Mouse (Mus musculus): ENCODE measurements around the gene AI467606. TPM values are rescaled to one million over a fixed set of nuclear protein-coding genes. Genes with fewer than 3 reads are reported as not detected.

AI467606 gene
- polyA plus RNA-seq, 1 experiment from 2014 or later: 1.2 TPM

DNA sequence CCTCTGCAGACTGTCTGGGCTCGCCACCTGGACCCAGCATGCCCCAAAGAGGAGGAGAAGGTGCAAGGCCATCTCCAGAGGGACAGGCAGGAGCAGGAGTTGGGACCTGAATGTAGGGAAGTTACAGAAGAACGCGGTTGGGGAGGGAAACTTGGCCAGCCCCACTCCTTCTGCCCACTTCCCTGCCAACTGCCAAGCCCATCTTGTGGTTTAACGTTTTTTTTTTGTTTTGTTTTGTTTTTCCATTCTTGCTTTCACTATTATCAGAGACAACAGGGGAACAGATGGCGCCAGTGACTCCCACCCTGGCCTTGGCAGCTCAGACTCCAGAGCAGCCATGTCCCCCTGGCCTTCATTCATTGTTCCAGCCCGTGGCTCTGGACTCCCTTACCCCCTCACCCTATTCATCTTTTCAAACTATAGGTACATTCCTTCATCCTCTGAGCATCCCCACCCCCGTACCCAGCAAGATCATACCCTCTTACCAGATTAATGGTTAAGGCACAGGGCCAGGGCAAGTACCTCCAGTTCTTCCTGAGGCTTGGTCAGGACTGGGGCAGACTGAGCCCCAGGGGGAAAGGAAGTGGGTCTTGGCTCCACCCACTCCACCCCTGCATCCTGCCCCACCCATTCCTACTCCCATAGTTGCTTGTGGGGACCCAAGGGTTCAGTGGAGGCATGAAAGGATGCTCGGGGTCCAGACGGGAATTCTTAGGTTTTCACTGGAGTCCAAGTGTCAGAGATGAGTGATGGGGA is 46.3 kb downstream of the AI467606 start, which contains the start of gene Spn:
Spn (minus strand) TSS at position 562 of the 756 bp plus-strand sequence.
- Histone ChIP-seq H3K4me2 (replicated peaks) (no peak within 1 kb of the TSS), H3K27me3 (no peaks in the 10 kb centered on the region), H3K4me3 (no peak within 1 kb of the TSS), H3K9me3 (replicated peaks) (no peaks in the 10 kb centered on the region), H3K9ac (no peak within 1 kb of the TSS), H3K4me1 (peaks cover 7% of the 10 kb centered on the region; the same call in 1 of the 2 replicates), H3K36me3 (no peaks in the 10 kb centered on the region), H3K27ac (no peak within 1 kb of the TSS)
- 66% methylated on average over 9 of the region's 9 CpGs for WGBS
- ATAC-seq (ENCODE audit: low FRiP score): no peak

DNA sequence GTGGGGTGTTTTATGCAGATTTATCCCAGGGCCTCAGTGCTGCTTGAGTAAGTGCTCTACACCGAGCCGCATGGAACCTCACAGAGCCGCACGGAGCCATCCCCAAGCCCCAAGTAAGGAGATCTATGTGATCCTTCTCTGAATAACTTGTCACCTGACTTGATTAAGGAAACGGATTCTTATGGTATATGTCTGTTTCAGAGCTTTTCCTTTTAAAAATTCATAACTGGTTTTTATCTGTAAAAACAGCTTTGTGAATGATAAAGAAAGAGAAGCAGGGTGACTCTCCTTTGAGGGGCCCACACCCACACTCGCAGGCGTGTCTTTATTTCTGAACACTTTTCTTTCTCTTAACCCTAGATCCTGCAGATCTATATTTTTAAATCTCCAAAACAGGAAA is 47.9 kb downstream of the AI467606 start:
- Histone ChIP-seq H3K4me2 (replicated peaks) (no peak overlapping the region), H3K36me3 (no peaks in the 10 kb centered on the region), H3K9ac (no peak overlapping the region), H3K4me3 (no peak overlapping the region), H3K27ac (no peak overlapping the region), H3K4me1 (peaks cover 4% of the 10 kb centered on the region; the same call in 1 of the 2 replicates), H3K9me3 (replicated peaks) (no peaks in the 10 kb centered on the region), H3K27me3 (no peaks in the 10 kb centered on the region)
- 91% methylated on average over 7 of the region's 7 CpGs for WGBS
- no peak for ATAC-seq (ENCODE audit: low FRiP score)

GRCm38 (mm10) chr7:127139562-127139961 is 48.4 kb downstream of the AI467606 start:
- WGBS: 57% methylated on average over 5 of the region's 5 CpGs
- Histone ChIP-seq H3K9me3 (replicated peaks) (no peaks in the 10 kb centered on the region), H3K27me3 (no peaks in the 10 kb centered on the region), H3K27ac (no peak overlapping the region), H3K4me2 (replicated peaks) (no peak overlapping the region), H3K4me3 (no peak overlapping the region), H3K36me3 (no peaks in the 10 kb centered on the region), H3K4me1 (peaks cover 4% of the 10 kb centered on the region; the same call in 1 of the 2 replicates), H3K9ac (no peak overlapping the region)
- ATAC-seq (ENCODE audit: low FRiP score): no peak

GRCm38 (mm10) chr7:127140623-127141404 is 49.7 kb downstream of the AI467606 start:
- Histone ChIP-seq H3K27ac (no peak overlapping the region), H3K4me2 (replicated peaks) (no peak overlapping the region), H3K4me1 (peaks cover 6% of the 10 kb centered on the region; the same call in 1 of the 2 replicates), H3K9ac (no peak overlapping the region), H3K4me3 (no peak overlapping the region), H3K9me3 (replicated peaks) (no peaks in the 10 kb centered on the region), H3K27me3 (no peaks in the 10 kb centered on the region), H3K36me3 (no peaks in the 10 kb centered on the region)
- no peak for ATAC-seq (ENCODE audit: low FRiP score)
- 70% methylated on average over 7 of the region's 7 CpGs for WGBS

DNA sequence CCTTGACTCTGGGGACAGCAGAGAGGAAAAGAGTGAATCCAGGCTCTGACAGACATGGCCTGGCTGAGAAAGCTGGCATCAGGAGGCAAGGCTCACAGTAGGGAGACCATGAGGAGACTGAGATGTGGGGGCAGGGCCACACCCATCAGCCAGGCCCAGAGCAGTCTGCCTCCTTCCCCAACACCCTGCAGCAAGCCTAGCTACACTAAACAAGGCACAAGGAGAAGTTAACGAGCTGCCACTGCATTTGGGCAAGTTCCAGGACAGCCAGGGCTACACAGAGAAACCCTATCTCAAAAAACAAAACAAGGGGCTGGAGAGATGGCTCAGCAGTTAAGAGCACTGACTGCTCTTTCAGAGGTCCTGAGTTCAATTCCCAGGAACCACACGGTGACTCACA is 51.1 kb downstream of the AI467606 start:
- Histone ChIP-seq H3K4me3 (no peak overlapping the region), H3K4me1 (peaks cover 6% of the 10 kb centered on the region; the same call in 1 of the 2 replicates), H3K27me3 (no peaks in the 10 kb centered on the region), H3K4me2 (replicated peaks) (no peak overlapping the region), H3K9ac (no peak overlapping the region), H3K36me3 (no peaks in the 10 kb centered on the region), H3K9me3 (replicated peaks) (no peaks in the 10 kb centered on the region), H3K27ac (no peak overlapping the region)
- ATAC-seq (ENCODE audit: low FRiP score): no peak
- 59% methylated on average over 2 of the region's 2 CpGs for WGBS

GRCm38 (mm10) chr7:127142666-127143065 is 51.5 kb downstream of the AI467606 start:
- WGBS: 90% methylated on average over 4 of the region's 4 CpGs
- H3K4me2 ChIP-seq (replicated peaks): no peak overlapping the region
- H3K4me1 ChIP-seq: peaks cover 3% of the 10 kb centered on the region; the same call in 1 of the 2 replicates
- H3K4me3 ChIP-seq: no peak overlapping the region
- H3K9me3 ChIP-seq (replicated peaks): no peaks in the 10 kb centered on the region
- no peak overlapping the region for H3K27ac ChIP-seq
- H3K27me3 ChIP-seq: no peaks in the 10 kb centered on the region
- H3K9ac ChIP-seq: no peak overlapping the region
- no peak for ATAC-seq (ENCODE audit: low FRiP score)
- H3K36me3 ChIP-seq: no peaks in the 10 kb centered on the region

Small RNAs within 50 kb of the gene (microRNA-seq; reads per million reads assigned to microRNA genes)
- gene Gm44343: not detected

Other genes starting within 250 kb of the AI467606 start
- 4.3 and 4.4 TPM in 2 replicates for gene Doc2a, start 243.9 kb upstream of the AI467606 start, polyA plus RNA-seq (2016; fragmentation: Nextera tagmentation; extraction: Ambion mirVana)
- 30.5 and 35.4 TPM in 2 replicates for gene Hirip3, start 229.4 kb upstream of the AI467606 start, polyA plus RNA-seq (2016; fragmentation: Nextera tagmentation; extraction: Ambion mirVana)
- 89.0 and 92.6 TPM in 2 replicates for gene Ino80e, start 229.0 kb upstream of the AI467606 start, polyA plus RNA-seq (2016; fragmentation: Nextera tagmentation; extraction: Ambion mirVana)
- gene Taok2, start 206.7 kb upstream of the AI467606 start, polyA plus RNA-seq (2016; fragmentation: Nextera tagmentation; extraction: Ambion mirVana): 63.5 and 66.6 TPM in 2 replicates
- 21.8 and 23.0 TPM in 2 replicates for gene Tmem219, start 168.4 kb upstream of the AI467606 start, polyA plus RNA-seq (2016; fragmentation: Nextera tagmentation; extraction: Ambion mirVana)
- 58.1 and 59.3 TPM in 2 replicates for gene Kctd13, start 162.5 kb upstream of the AI467606 start, polyA plus RNA-seq (2016; fragmentation: Nextera tagmentation; extraction: Ambion mirVana)
- gene Asphd1, start 141.8 kb upstream of the AI467606 start, polyA plus RNA-seq (2016; fragmentation: Nextera tagmentation; extraction: Ambion mirVana): 3.4 and 4.1 TPM in 2 replicates
- 13.3 and 18.2 TPM in 2 replicates for gene Sez6l2, start 140.8 kb upstream of the AI467606 start, polyA plus RNA-seq (2016; fragmentation: Nextera tagmentation; extraction: Ambion mirVana)
- gene Cdipt, start 115.4 kb upstream of the AI467606 start, polyA plus RNA-seq (2016; fragmentation: Nextera tagmentation; extraction: Ambion mirVana): 87.8 and 93.5 TPM in 2 replicates
- 0.92 and 1.4 TPM in 2 replicates for gene Cdiptos, start 115.3 kb upstream of the AI467606 start, polyA plus RNA-seq (2016; fragmentation: Nextera tagmentation; extraction: Ambion mirVana)
- 6.8 and 7.2 TPM in 2 replicates for gene Mvp, start 76.7 kb upstream of the AI467606 start, polyA plus RNA-seq (2016; fragmentation: Nextera tagmentation; extraction: Ambion mirVana)
- 0.72 and 1.3 TPM in 2 replicates for gene Pagr1b, start 74.9 kb upstream of the AI467606 start, polyA plus RNA-seq (2016; fragmentation: Nextera tagmentation; extraction: Ambion mirVana)
- gene Pagr1a, start 74.0 kb upstream of the AI467606 start, polyA plus RNA-seq (2016; fragmentation: Nextera tagmentation; extraction: Ambion mirVana): 46.6 and 51.6 TPM in 2 replicates
- 63.8 and 69.6 TPM in 2 replicates for gene Gm42742, start 70.3 kb upstream of the AI467606 start, polyA plus RNA-seq (2016; fragmentation: Nextera tagmentation; extraction: Ambion mirVana)
- 7.1 and 9.6 TPM in 2 replicates for gene Prrt2, start 70.1 kb upstream of the AI467606 start, polyA plus RNA-seq (2016; fragmentation: Nextera tagmentation; extraction: Ambion mirVana)
- 117 and 119 TPM in 2 replicates for gene Maz, start 64.3 kb upstream of the AI467606 start, polyA plus RNA-seq (2016; fragmentation: Nextera tagmentation; extraction: Ambion mirVana)
- gene Kif22, start 48.9 kb upstream of the AI467606 start, polyA plus RNA-seq (2016; fragmentation: Nextera tagmentation; extraction: Ambion mirVana): 85.3 and 86.9 TPM in 2 replicates
- gene Zg16, start 4.0 kb upstream of the AI467606 start, polyA plus RNA-seq (2016; fragmentation: Nextera tagmentation; extraction: Ambion mirVana): not detected in 2 replicates
- gene Qprt, start 30.9 kb downstream of the AI467606 start, polyA plus RNA-seq (2016; fragmentation: Nextera tagmentation; extraction: Ambion mirVana): 0.80 and 1.9 TPM in 2 replicates
- gene Spn, start 46.5 kb downstream of the AI467606 start, polyA plus RNA-seq (2016; fragmentation: Nextera tagmentation; extraction: Ambion mirVana): not detected in 2 replicates
- 86.2 and 92.9 TPM in 2 replicates for gene Cd2bp2, start 104.7 kb downstream of the AI467606 start, polyA plus RNA-seq (2016; fragmentation: Nextera tagmentation; extraction: Ambion mirVana)
- 46.5 and 47.2 TPM in 2 replicates for gene Tbc1d10b, start 117.1 kb downstream of the AI467606 start, polyA plus RNA-seq (2016; fragmentation: Nextera tagmentation; extraction: Ambion mirVana)
- gene Mylpf, start 117.5 kb downstream of the AI467606 start, polyA plus RNA-seq (2016; fragmentation: Nextera tagmentation; extraction: Ambion mirVana): 19.5 and 46.1 TPM in 2 replicates
- 61.3 and 67.9 TPM in 2 replicates for gene Zfp553, start 141.7 kb downstream of the AI467606 start, polyA plus RNA-seq (2016; fragmentation: Nextera tagmentation; extraction: Ambion mirVana)
- gene Sept1, start 141.8 kb downstream of the AI467606 start, polyA plus RNA-seq (2016; fragmentation: Nextera tagmentation; extraction: Ambion mirVana): 32.7 and 33.2 TPM in 2 replicates
- gene Zfp771, start 152.9 kb downstream of the AI467606 start, polyA plus RNA-seq (2016; fragmentation: Nextera tagmentation; extraction: Ambion mirVana): 61.3 and 62.8 TPM in 2 replicates
- gene Dctpp1, start 169.3 kb downstream of the AI467606 start, polyA plus RNA-seq (2016; fragmentation: Nextera tagmentation; extraction: Ambion mirVana): 123 and 147 TPM in 2 replicates
- 66.5 and 69.3 TPM in 2 replicates for gene Sephs2, start 182.7 kb downstream of the AI467606 start, polyA plus RNA-seq (2016; fragmentation: Nextera tagmentation; extraction: Ambion mirVana)
- 0.46 and 0.52 TPM in 2 replicates for gene Itgal, start 204.9 kb downstream of the AI467606 start, polyA plus RNA-seq (2016; fragmentation: Nextera tagmentation; extraction: Ambion mirVana)

All from hindbrain, embryonic 12.5 days (tissue).